34 mouse cellular contexts compared by ENCODE assay signal in the genomic region with DNA sequence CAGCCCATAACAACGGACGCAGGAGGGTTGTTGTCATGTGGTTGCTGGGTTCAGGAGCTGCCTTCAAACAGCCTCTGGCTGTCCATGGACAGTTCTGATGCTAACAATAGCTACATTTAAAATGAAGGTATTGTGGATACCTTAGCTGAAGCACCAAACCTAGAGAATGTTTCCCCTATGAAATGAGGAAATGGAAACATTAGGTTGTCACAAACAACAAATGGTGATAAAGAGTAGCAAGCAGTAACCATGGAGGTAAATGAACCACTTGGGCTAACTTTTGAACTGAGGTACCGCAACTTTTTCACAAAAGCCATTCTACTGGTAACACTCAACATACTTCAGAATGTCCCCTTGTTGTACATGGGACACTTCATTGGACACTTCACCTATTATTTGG.
"Had no signal": no experiment of that assay in that cellular context is flagged by ENCODE, and none has a peak within 500 bp of the region (broad histone marks: within the 10 kb centered on the region; RNA-seq: fewer than 3 reads in every experiment).

No protein-coding gene starts in this region.

- H3K4me3 ChIP-seq: heart, embryonic 10.5 days; heart, embryonic 12.5 days; heart, embryonic 13.5 days; heart, embryonic 15.5 days; hindbrain, embryonic 10.5 days; hindbrain, embryonic 12.5 days; hindbrain, embryonic 13.5 days; hindbrain, embryonic 15.5 days; intestine, embryonic 15.5 days; kidney, embryonic 15.5 days; layer of hippocampus, adult 2 months had no signal

- H3K27me3 ChIP-seq: heart, embryonic 12.5 days; heart, embryonic 13.5 days; heart, embryonic 15.5 days; hindbrain, embryonic 12.5 days; hindbrain, embryonic 13.5 days; hindbrain, embryonic 15.5 days; intestine, embryonic 15.5 days; kidney, embryonic 15.5 days had no signal

- H3K4me1 ChIP-seq: heart, embryonic 10.5 days; heart, embryonic 12.5 days; heart, embryonic 13.5 days; heart, embryonic 15.5 days; hindbrain, embryonic 10.5 days; hindbrain, embryonic 12.5 days; hindbrain, embryonic 13.5 days; hindbrain, embryonic 15.5 days; intestine, embryonic 15.5 days; kidney, embryonic 15.5 days had no signal

- ATAC-seq: hindbrain, postnatal 0 days; inflammation-experienced regulatory T-cells, adult 6 months; intestine, embryonic 15.5 days; intestine, embryonic 16.5 days; intestine, postnatal 0 days had no signal

- H3K9ac ChIP-seq: heart, embryonic 12.5 days; heart, embryonic 13.5 days; heart, embryonic 15.5 days; hindbrain, embryonic 12.5 days; hindbrain, embryonic 13.5 days; hindbrain, embryonic 14.5 days; hindbrain, embryonic 15.5 days; intestine, embryonic 15.5 days; kidney, embryonic 15.5 days had no signal

- H3K4me2 ChIP-seq: heart, embryonic 11.5 days; heart, embryonic 12.5 days; heart, embryonic 13.5 days; heart, embryonic 15.5 days; hindbrain, embryonic 12.5 days; hindbrain, embryonic 13.5 days; hindbrain, embryonic 14.5 days; hindbrain, embryonic 15.5 days; intestine, embryonic 15.5 days; kidney, embryonic 15.5 days had no signal

- H3K9me3 ChIP-seq: heart, embryonic 10.5 days; heart, embryonic 12.5 days; heart, embryonic 13.5 days; heart, embryonic 15.5 days; hindbrain, embryonic 10.5 days; hindbrain, embryonic 12.5 days; hindbrain, embryonic 13.5 days; hindbrain, embryonic 15.5 days; intestine, embryonic 15.5 days; kidney, embryonic 15.5 days had no signal

- H3K36me3 ChIP-seq: heart, embryonic 10.5 days; heart, embryonic 12.5 days; heart, embryonic 13.5 days; heart, embryonic 15.5 days; hindbrain, embryonic 10.5 days; hindbrain, embryonic 12.5 days; hindbrain, embryonic 13.5 days; hindbrain, embryonic 15.5 days; intestine, embryonic 15.5 days; kidney, embryonic 15.5 days had no signal

- DNase-seq: heart, postnatal 10 days; heart, postnatal 14 days; heart, postnatal 36 days; heart, postnatal 4 days; kidney, adult 11 months; kidney, adult 18-20 months; kidney, adult 2 months; kidney, adult 8-10 months; kidney, adult 9 months; kidney, postnatal 10 days; kidney, postnatal 14 days; kidney, postnatal 25 days; kidney, postnatal 36 days; kidney, postnatal 4 days; layer of hippocampus, adult 9-11 months; layer of hippocampus, postnatal 36 days had no signal

- H3K27ac ChIP-seq: heart, embryonic 10.5 days; heart, embryonic 13.5 days; heart, embryonic 15.5 days; hindbrain, embryonic 10.5 days; hindbrain, embryonic 12.5 days; hindbrain, embryonic 13.5 days; hindbrain, embryonic 14.5 days; hindbrain, embryonic 15.5 days; hindbrain, postnatal 0 days; intestine, embryonic 15.5 days; kidney, embryonic 15.5 days; kidney, postnatal 0 days; layer of hippocampus, adult 2 months had no signal
